Mouse (Mus musculus) cerebellum, adult (tissue): ENCODE data around the gene Tmbim4.
A peak's percentile ranks its signal among the peaks of the same experiment; 100 is the strongest.

ENCODE experiments used
- ATAC-seq: cut with Nextera tagmentation; 2 replicates; pipeline ENCODE4 v1.9.2; 2017; ENCODE audit warnings: mild to moderate bottlenecking, moderate library complexity, mixed read lengths; ENCODE audit not compliant: insufficient number of reproducible peaks, low FRiP score, low TSS enrichment

Tmbim4 gene

DNA sequence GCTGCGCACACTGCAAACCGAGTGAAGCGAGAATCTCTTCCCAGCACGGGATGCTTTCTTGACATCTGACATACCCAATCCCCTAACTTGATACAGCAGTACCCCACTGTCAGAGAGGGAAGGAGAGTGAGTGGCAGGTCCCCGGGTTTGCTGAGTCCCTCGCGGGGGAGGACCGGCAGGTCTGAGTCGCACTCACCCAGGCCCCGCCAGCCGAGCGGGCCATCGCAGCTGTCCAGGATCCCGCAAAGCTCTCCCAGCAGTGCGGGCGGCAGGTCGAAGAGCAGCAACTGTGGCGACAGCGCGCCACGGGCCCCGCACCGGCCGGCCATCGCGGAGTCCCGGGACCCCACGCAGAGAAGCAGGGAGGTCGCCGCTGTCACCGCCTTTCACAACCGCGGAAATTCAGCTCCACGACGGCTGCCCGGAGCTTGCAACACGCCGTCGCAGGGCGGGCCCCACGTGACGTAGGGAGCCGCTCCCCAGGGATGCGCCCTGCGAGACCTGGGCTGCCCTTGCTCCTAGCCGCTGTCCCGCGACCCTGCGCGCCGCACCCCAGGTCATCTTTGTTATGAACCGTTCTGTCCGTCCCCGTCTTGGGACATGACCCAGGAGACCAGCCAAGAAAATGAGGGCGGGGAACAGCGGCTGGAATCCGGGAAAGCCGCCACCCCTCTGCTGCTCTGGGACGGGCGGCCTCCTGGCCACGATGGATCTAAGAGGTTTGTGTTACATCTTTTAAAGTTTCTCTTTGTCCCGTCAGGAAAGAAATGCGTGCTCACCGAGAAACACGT, at the start of gene Tmbim4:
TSS of gene Tmbim4 (plus strand) at position 460 of the 791 bp plus-strand sequence.
- peak; percentile 33; the same call in 1 of the 2 replicates for ATAC-seq

GRCm38 (mm10) chr10:120151672-120152071, 49.7 kb upstream of the Tmbim4 start:
- ATAC-seq, result no peak

DNA sequence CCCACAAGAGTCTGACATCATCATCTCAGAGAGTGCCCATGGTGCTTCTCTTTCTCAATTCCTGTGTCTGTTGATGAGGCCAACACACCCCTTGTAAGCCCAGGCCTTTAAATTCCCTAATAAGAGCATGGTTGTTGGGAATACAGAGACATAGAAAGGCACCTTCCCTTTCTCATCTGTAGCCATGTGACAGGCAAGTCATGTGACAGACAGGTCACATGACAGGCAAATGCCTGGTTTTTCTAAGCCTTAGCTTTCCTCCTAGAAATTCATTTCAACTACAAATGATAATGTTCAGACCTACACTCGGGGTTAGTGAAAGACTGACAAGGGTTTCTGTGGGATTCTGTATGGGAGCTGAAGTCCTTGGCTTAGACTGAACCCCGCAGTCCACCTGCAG, 47.5 kb upstream of the Tmbim4 start:
- ATAC-seq, result no peak

DNA sequence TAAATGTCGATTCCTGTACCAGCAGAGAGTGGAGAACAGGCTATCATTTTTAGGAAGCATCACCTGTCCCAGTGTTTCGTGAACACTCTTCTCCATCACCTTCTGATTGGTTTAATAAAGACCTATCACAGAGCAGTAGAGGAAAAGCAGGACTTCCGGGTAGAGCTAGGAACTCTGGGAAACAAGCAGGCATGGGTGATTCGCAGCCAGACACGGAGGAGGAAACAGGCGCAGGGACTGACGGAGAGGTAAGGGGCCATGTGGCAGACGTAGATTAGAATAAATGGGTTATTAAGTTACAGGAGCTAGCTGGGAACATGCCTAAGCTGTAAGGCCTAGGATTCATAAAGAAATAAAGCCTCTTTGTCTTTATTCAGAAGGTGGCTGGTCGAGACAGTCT, 40.9 kb upstream of the Tmbim4 start:
- ATAC-seq, result no peak

DNA sequence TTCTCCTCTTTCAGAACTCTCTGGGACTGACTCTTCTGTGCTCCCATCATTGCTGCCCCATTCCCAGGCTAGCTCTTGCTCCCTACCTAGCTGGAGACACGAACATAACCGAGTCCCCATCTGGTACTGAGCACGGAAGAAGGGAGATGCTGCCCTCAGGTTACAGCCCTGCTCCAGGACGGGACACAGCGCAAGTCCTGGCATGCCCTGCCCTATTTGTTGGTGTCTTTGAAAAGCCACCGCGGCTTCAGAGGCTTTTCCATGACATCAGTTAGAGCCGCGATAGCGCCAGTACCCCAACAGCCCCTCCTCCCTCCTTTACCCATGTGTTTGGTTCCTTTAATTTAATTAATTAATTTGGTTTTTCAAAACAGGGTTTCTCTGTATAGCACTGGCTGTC, 38.5 kb upstream of the Tmbim4 start:
- no peak for ATAC-seq

GRCm38 (mm10) chr10:120163490-120163889, 37.9 kb upstream of the Tmbim4 start:
- ATAC-seq, result no peak

- ATAC-seq, result no peak
These were observed 36.2 kb upstream of the Tmbim4 start for GRCm38 (mm10) chr10:120164931-120165792.

- ATAC-seq, result no peak
These were observed 35.4 kb upstream of the Tmbim4 start for GRCm38 (mm10) chr10:120165793-120166503.

- no peak for ATAC-seq
These were observed 33.3 kb upstream of the Tmbim4 start for GRCm38 (mm10) chr10:120168070-120168469.

DNA sequence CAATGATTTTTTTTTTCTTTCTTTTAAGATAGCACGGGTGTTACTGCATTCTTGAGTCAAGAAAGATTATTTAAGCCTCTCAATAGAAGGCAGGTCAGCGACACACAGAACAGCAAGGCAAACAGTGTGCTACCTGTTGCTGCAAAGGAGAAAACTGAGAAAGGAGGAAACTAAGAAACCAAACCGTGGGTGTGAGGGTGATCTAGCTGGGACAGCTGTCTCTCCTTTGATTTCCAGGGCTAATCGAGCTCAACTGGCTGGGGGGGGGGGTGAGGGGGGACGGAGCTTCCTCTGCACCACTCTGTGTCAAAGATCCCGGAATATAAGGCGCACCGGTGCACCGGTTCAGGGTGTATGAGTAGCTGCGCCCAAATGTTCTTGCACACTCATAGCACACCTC, 32.3 kb upstream of the Tmbim4 start:
- ATAC-seq, result no peak

DNA sequence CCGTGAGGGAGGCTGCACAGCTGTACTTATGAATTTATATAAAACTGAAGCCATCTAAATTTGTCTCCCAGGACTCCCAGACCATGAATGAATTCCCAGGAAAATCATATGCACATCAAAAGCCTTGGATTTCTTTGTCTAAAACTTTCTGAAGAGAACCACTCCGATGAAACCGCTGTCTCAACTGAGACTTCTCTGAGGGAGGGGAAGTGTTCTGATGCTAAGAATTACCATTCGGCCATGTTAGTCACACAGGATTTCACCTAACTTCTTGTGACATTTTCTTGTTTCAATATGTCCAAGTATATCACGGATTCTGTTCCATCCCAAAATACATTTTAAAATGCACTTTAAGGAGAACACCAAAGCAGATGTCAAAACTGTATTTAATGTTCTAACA, 31.5 kb upstream of the Tmbim4 start:
- no peak for ATAC-seq

GRCm38 (mm10) chr10:120170277-120170676, 31.1 kb upstream of the Tmbim4 start:
- ATAC-seq, result no peak

GRCm38 (mm10) chr10:120171340-120171739, 30.1 kb upstream of the Tmbim4 start:
- no peak for ATAC-seq

DNA sequence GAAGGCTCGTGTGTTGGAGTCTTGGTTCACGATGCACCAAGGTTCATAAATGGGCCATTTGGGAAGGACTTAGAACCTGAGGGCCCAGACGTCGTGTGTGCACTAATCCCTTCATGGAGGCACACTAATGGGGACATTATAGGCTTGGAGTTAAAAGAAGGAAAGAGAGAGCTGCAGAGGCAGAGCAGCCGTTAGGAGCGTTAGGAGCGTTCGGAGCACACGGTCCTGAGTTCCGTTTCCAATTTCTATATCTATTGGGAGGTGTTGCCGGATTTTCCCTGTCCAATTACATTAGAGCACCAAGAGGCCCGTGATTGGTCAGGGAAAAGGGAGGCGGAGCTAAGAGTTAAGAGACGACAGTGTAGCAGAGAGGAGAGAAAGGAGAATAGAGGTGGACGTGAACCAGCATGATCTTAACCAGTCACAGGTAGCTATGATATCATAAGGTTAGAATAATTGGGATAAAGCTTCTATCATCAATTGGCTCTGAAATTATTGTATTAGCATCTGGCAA, 27.1 kb upstream of the Tmbim4 start:
- no peak for ATAC-seq

DNA sequence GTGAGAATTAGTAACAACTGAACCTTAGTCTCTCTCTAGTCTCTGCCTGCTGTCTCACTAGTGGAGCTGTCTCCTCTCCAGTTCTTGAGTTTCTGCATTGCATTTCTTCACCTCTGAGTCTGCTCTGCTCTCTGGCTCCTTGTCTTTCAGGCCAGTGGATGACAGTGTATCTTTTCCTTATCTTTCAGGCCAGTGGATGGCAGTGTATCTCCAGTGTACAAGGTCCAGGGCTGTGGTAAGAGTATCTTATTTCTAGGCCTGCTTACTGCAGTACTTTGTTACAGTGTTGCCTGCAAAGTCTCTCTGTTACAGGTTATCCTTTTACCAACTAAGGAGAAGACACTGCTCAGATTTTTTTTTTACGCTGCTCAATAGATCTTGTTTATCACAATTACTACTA, 18.5 kb upstream of the Tmbim4 start:
- ATAC-seq, result no peak; the same call in 1 of the 2 replicates

DNA sequence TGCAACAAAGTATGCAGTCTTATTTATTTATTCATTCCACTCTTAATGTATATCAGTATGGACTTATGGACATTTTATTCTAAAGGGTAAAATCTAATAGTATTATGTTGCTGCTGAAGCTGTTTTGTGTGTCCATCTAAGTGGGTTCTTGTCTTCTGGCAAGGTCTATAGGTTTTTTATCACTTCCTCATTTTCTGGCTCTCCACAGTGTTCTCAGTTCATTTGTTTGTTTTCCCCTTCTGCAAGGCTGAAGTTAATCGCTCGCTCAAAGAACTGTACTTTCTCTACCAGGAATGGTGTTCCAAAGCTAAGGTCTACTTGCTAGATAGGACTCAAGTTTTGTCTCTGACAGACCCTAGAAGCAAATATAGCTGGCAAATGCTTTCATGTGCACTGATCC, 18.0 kb upstream of the Tmbim4 start:
- ATAC-seq, result no peak

- no peak for ATAC-seq
These were observed 12.9 kb upstream of the Tmbim4 start for GRCm38 (mm10) chr10:120188513-120188912.

DNA sequence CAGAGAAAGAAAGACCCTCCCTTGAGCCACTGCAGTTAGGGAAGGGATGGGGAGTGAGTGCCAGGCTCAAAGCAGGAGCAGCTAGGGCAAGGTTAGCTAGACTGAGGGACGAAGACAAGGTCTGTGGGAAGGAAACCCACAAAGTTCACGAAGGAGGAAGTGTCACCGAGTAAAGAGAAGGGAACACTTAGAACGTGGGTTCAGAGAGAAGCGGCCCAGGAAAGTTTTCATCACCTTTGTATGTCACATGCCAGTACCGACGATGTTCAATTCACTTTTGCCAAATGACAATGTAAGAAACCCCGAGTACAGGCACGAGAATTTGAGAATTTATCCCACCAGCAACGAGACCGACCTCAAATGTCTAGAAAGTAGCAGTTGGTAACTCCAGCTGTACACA, 12.1 kb upstream of the Tmbim4 start:
- ATAC-seq, result no peak

GRCm38 (mm10) chr10:120189782-120190181, 11.6 kb upstream of the Tmbim4 start:
- ATAC-seq, result no peak

- ATAC-seq, result no peak
These were observed 10.2 kb upstream of the Tmbim4 start for GRCm38 (mm10) chr10:120191165-120191564.

DNA sequence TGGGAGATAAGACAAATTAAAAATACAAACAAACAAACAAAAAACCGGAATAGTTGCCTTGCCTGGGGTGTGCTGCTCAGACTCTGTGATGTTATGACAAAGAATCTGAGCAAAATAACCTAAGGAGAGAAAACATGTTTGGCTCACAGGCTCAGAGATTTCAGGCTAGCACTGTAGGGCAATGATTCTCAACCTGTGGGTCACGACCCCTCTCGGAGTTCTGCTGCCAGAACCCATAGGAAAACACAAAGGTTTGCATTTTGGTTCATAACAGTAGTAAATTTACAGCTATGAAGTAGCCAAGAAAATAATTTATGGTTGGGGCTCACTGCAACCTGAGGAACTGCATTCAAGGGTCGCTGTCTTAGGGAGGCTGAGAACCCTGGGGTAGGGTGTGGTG, 9.1 kb upstream of the Tmbim4 start:
- no peak for ATAC-seq
